Mouse (Mus musculus) C2C12 (cell line): Measurements from ENCODE around the gene Rasl11b.

ENCODE experiments used
- CEBPB ChIP-seq: IDR thresholded peaks from one replicate; pipeline ENCODE4 v1.6.1; 2011; ENCODE audit warnings: low read depth, mild to moderate bottlenecking, control low read depth, moderate library complexity
- CTCF ChIP-seq: IDR thresholded peaks from one replicate; pipeline ENCODE4 v1.5.1; 2011; ENCODE audit not compliant: control insufficient read depth, insufficient read depth, insufficient read length
- MAX ChIP-seq: IDR thresholded peaks from one replicate; pipeline ENCODE4 v1.6.1; 2011; ENCODE audit warnings: mild to moderate bottlenecking, control low read depth
- MYOG ChIP-seq: IDR thresholded peaks from one replicate; pipeline ENCODE4 v1.6.1; 2011; ENCODE audit not compliant: control insufficient read depth, insufficient read length; ENCODE audit errors: extremely low read depth

DNA sequence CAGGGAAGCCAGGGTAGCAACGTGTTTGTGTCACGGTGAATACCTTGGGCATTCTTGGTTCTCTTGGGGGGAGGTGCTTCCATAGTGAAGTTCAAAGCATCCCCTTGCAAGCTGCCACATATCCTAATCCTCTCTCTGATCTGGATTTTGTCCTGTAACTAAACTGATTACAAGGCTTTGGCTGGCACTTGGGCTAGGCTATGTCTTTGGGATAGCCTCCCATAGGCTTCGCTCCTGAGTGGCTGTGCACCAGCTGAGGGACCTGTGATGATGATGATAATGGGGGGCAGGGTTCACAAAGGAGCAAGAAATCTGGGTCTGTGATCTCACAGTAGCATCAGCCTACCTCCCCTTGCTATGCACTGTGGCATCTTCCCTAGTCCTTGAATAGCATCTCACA lies 33.1 kb upstream of the Rasl11b start:
- TF ChIP-seq MYOG (no peak), CTCF (no peak), CEBPB (no peak), MAX (no peak)
